Mouse (Mus musculus): ENCODE measurements at regions not wholly inside any gene's neighbourhood (a gene's known extent, or its start where the extent isn't known, plus 50 kb on each side); places are given as distances from the start of the nearest gene placed in this dataset.

DNA sequence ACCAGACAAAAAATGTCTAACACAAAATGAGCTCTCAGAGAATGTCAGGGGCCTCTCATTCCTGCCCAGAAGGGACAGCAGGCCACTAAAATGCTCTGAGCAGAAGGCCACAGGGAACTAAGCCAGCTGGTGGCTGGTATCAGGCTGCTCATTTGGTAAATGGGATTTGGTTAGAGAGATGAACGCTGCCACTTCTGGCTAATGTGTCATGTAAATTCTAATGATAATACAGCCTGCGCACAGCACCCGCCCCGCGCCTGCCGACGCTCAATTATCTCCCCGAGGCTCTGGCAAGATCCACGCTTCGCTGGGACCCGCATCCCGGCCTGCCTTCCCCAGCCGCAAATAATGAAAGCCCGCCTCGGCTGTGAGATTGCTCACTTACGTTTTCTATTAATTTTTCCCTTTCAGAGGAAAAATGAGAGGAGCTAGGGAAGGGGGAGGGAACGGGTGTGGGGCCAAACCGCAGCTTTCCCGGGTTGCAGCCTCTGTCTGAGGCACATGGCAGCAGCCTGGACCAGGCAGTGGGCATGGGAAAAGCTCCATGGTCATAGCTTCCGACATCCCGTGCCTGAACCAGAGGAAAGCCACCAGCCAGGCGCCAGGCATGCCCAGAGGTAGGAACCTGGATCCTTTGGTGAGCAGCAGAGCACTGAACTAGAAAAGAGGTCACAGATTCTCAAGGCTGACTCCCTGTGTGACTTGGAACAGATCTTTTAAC lies 92.2 kb upstream of the Csf3r start:
- DNase-seq (ENCODE audit: low read depth, low spot score): no peak

DNA sequence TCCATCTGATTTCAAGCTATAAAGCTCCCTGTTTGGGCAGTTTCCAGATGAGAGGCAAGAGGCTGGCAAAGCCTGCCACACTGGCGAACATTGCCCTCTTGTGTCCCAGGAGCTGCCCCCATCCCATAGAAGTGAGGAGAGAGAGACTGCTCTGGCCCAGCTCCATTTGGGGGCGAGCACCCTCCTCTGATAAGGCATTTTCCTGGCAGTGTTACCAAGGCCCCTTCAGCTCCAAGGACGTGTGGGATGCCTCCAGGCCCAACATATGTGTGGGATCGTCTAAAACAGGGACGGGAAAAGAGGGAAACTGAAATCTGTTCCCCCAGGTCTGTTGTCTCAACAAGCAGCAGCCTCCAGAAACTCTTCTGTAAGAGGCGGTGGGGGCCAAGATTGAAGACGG lies 88.0 kb upstream of the Csf3r start:
- DNase-seq (ENCODE audit: low read depth, low spot score): no peak

DNA sequence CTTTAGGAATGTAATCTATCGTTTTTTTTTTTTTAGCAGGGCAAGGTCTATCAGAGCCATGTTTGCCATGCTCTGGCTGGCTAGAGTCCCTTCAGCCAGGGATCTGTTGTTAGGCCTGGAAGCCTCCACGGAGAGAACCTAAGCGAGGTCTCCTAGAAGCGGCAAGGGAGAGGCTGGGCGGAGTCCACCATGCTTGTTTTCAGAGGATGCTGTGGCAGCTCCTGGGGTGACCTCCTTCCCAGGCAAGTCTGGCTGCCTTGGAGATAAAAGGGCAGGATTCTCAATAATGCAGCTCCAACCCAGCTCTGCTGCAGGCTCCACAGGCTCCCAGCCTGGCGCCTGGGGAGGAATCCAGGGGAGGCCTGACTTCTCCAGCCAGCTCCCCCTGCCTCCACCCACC lies 86.2 kb upstream of the Csf3r start:
- no peak for DNase-seq (ENCODE audit: low read depth, low spot score)

DNA sequence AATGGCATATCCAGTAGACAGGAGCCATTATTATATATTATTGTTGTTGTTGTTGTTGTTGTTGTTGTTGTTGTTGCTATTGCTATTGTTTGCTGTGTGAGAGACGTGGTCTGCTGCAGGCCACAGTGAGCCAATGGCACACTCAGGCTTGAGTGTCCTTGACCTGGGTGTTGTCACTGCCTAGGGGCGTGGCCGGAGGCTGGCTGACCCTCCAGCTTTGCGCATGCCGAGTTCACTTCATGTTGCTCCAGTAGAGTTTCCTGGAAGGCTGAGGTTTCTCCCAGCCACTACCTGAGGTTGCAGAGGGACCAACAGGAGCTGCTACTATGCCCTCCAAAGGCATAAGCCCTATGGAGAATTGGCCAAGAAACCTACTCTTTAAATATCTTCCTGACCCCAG lies 83.1 kb upstream of the Csf3r start:
- no peak for DNase-seq (ENCODE audit: low read depth, low spot score)

DNA sequence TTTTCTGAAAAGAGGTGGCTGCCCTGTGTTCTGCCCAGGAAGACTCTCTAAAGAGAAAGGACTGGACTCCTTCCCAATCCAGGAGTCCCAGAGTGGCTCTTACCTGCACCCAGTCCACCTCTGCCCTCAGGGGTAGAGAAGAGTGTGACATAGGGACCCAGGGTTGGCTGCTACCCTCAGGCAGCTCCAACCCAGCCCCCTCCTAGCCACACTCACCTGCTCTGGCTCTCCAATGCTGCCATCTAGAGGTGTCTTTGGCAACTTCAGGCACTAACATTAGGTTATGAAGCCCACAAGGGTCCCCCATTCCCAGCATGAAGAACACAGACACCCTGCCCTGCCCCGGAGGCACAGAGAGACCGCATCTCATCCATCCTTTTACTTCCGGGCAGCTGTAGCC lies 82.4 kb upstream of the Csf3r start:
- DNase-seq (ENCODE audit: low read depth, low spot score): peak; percentile 57

DNA sequence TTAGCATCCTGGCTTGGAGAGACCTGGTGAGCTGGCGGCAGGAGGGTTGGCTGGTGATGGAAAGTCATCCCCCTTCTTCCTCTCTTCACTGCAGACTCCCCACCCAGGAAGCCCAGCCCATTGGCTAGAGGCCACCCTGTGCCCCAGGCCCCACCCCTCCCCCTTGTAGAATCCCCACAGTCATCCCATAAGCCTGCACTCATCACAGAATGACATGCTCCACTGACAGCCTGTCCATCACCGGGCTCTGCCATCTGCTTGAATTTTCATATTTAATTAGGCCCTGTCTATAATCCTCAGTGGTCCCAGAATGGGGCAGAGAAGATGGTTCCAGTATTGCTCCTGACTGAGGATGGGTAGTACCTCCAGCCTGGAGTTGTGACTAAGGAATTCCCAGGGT lies 79.3 kb upstream of the Csf3r start:
- no peak for DNase-seq (ENCODE audit: low read depth, low spot score)

DNA sequence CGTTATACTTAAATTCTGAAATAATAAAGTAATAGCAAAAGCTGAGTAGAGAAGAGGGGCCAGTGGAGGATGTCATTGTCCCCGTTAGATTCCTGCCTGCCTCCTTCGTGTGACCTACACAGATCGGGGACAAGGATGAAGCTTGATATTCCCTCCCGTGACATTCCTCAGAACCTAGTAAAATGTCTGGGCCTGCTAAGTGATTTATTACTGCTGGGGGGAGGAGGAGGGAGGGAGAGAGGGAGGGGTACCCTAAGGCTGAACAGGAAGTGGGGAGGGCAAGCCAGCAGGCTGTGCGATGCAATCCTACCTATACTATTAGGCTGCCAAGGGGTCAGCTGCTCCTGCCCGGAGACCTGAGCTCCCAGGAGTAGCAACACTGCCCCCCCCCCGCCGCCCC lies 64.9 kb upstream of the Csf3r start:
- DNase-seq (ENCODE audit: low read depth, low spot score): peak; percentile 57

DNA sequence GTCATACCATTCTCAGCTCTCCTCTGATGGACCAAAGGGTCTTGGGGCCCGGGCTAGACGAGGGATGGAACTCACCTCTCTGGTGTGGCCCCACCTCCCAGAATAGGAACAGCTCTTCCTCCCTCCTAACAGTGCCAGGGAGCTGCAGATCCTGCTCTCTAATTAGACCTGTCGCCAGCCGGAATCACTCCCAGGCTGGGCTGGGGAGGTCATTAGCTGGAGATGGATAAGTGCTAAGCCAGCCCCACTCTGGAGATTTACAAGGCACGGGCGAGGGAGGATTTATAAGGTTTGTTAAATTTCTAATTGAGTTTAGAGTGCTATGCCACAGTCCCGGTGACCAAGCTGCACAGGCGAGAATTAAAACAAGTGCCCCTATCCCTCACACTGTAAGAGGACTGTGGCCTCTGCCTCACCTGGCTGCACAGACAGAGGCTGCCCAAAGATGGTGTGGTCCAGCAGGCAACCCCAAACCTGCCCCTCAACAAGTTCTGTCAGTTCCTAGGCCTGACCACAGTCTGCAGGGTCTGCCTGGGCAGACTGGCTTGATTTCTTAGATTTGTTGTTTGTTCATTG lies 63.6 kb upstream of the Csf3r start:
- peak; percentile 65 for DNase-seq (ENCODE audit: low read depth, low spot score)

DNA sequence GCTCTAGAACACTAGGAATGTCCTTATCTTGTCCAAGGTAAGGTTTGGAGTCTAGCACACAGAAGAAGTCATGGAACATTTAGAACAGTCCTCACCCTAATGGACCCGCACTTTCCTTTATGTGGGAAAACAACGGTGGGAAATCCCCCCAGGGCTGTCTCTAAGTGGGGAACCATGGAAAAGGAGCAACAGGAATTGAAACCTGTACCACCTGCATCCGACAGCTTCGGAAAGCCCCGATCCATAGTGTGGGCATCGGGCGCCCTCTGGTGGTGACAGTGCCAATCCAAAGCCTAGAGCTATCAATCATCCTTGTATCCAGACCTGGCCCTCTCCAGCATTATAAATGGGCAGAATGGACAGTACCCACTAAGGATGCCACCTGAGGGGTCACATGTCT lies 61.7 kb upstream of the Csf3r start:
- peak; percentile 69 for DNase-seq (ENCODE audit: low read depth, low spot score)
